27 mouse cellular contexts compared by ENCODE assay signal in genomic region chr6:49745301-49745700, GRCm38 (mm10).
"Had no signal": no experiment of that assay in that cellular context is flagged by ENCODE, and none has a peak within 500 bp of the region (broad histone marks: within the 10 kb centered on the region; RNA-seq: fewer than 3 reads in every experiment).

No protein-coding gene starts in this region.

- H3K4me1 ChIP-seq: heart, embryonic 10.5 days; heart, embryonic 12.5 days; hindbrain, embryonic 10.5 days; intestine, embryonic 15.5 days; limb, embryonic 10.5 days; limb, embryonic 12.5 days; liver, embryonic 12.5 days had no signal

- H3K27me3 ChIP-seq: hindbrain, embryonic 12.5 days; intestine, embryonic 15.5 days; limb, embryonic 12.5 days; liver, embryonic 12.5 days had no signal

- H3K9me3 ChIP-seq: heart, embryonic 10.5 days; heart, embryonic 12.5 days; hindbrain, embryonic 10.5 days; hindbrain, embryonic 12.5 days; intestine, embryonic 15.5 days; limb, embryonic 10.5 days; limb, embryonic 12.5 days; liver, embryonic 12.5 days had no signal

- ATAC-seq: hindbrain, embryonic 16.5 days; inflammation-experienced regulatory T-cells, adult 6 months; intestine, embryonic 15.5 days; intestine, postnatal 0 days; liver, embryonic 12.5 days had no signal

- H3K4me3 ChIP-seq: gastrocnemius, adult 2 months; heart, embryonic 10.5 days; heart, embryonic 12.5 days; hindbrain, embryonic 10.5 days; hindbrain, embryonic 12.5 days; intestine, embryonic 15.5 days; left cerebral cortex, adult 2 months; limb, embryonic 10.5 days; limb, embryonic 12.5 days; liver, embryonic 12.5 days had no signal

- H3K36me3 ChIP-seq: heart, embryonic 10.5 days; heart, embryonic 12.5 days; hindbrain, embryonic 10.5 days; hindbrain, embryonic 12.5 days; intestine, embryonic 15.5 days; limb, embryonic 10.5 days; limb, embryonic 12.5 days; liver, embryonic 12.5 days had no signal

- H3K27ac ChIP-seq: gastrocnemius, adult 2 months; heart, embryonic 10.5 days; hindbrain, embryonic 10.5 days; hindbrain, embryonic 12.5 days; hindbrain, embryonic 14.5 days; intestine, embryonic 15.5 days; left cerebral cortex, adult 2 months; limb, embryonic 10.5 days; limb, embryonic 12.5 days; liver, embryonic 12.5 days; liver, embryonic 14.5 days had no signal

- H3K4me2 ChIP-seq: heart, embryonic 12.5 days; hindbrain, embryonic 12.5 days; hindbrain, embryonic 14.5 days; intestine, embryonic 15.5 days; limb, embryonic 12.5 days; liver, embryonic 12.5 days had no signal

- H3K9ac ChIP-seq: heart, embryonic 12.5 days; hindbrain, embryonic 12.5 days; hindbrain, embryonic 14.5 days; intestine, embryonic 15.5 days; limb, embryonic 12.5 days; liver, embryonic 12.5 days; liver, embryonic 14.5 days had no signal

- DNase-seq: gastrocnemius, adult 2 months; gastrocnemius, postnatal 10 days; gastrocnemius, postnatal 25 days; heart, adult 18-20 months; heart, postnatal 10 days; heart, postnatal 4 days; kidney, adult 18-20 months; kidney, adult 8-10 months; kidney, postnatal 10 days; kidney, postnatal 25 days; kidney, postnatal 4 days; layer of hippocampus, adult 9-11 months; liver had no signal
